Mouse (Mus musculus): ENCODE measurements around the gene Bcl6b.

DNA sequence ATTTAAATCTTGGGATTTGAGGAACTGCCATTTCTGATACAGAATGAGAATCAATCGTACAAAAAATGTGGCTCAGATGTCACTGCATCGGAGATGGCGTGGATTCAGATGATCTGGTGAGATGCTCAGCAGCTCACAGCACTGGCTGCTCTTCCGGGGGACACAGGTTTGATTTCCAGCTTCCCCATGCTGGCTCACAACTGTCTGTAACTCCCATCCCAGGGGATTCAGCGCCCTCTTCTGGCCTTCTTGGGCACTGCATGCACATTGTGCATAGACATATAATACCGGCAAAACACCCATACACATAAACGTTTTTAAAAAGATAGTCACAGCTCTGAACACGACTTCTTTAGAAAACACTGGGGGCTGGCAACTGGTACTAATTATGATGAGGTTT lies 52.0 kb downstream of the Bcl6b start:
- TF ChIP-seq CTCF (IDR thresholded peaks at IDR 0.05; ENCODE audit: low read depth) = peak; percentile 65
- TF ChIP-seq EP300 (IDR thresholded peaks at IDR 0.05; ENCODE audit: low read depth) = no peak
